Mouse (Mus musculus) C2C12 (cell line): ENCODE measurements at regions not wholly inside any gene's neighbourhood (a gene's known extent, or its start where the extent isn't known, plus 50 kb on each side); places are given as distances from the start of the nearest gene placed in this dataset.

ENCODE experiments used
- H3K27me3 ChIP-seq: one replicate; pipeline ENCODE4 v1.6.1; 2011; ENCODE audit not compliant: control insufficient read depth, insufficient read depth, insufficient read length
- H3K36me3 ChIP-seq: one replicate; pipeline ENCODE4 v1.6.1; 2011; ENCODE audit not compliant: control insufficient read depth, insufficient read depth
- H3K4me3 ChIP-seq: one replicate; pipeline ENCODE4 v1.5.1; 2011; ENCODE audit warnings: mild to moderate bottlenecking, control low read depth; ENCODE audit not compliant: poor library complexity, insufficient read depth, severe bottlenecking
- H3K79me2 ChIP-seq: one replicate; pipeline ENCODE4 v1.6.1; 2011; ENCODE audit not compliant: control insufficient read depth, insufficient read depth
- H3K79me3 ChIP-seq: one replicate; pipeline ENCODE4 v1.6.1; 2011; ENCODE audit warnings: low read depth, control low read depth
- H3ac ChIP-seq: one replicate; pipeline ENCODE3; 2011; ENCODE audit warnings: low read depth; ENCODE audit not compliant: control insufficient read depth, insufficient read length
- CEBPB ChIP-seq: IDR thresholded peaks from one replicate; pipeline ENCODE4 v1.6.1; 2011; ENCODE audit warnings: low read depth, mild to moderate bottlenecking, control low read depth, moderate library complexity
- CTCF ChIP-seq: IDR thresholded peaks from one replicate; pipeline ENCODE4 v1.5.1; 2011; ENCODE audit not compliant: control insufficient read depth, insufficient read depth, insufficient read length
- FOSL1 ChIP-seq: IDR thresholded peaks from one replicate; pipeline ENCODE4 v1.8.0; 2011; ENCODE audit warnings: mild to moderate bottlenecking, low read length; ENCODE audit not compliant: poor library complexity, insufficient read depth, severe bottlenecking
- MAX ChIP-seq: IDR thresholded peaks from one replicate; pipeline ENCODE4 v1.6.1; 2011; ENCODE audit warnings: mild to moderate bottlenecking, control low read depth
- MYOD1 ChIP-seq: IDR thresholded peaks from one replicate; pipeline ENCODE4 v1.6.1; 2011; ENCODE audit warnings: low read depth; ENCODE audit not compliant: control insufficient read depth, insufficient read length
- MYOG ChIP-seq: IDR thresholded peaks from one replicate; pipeline ENCODE4 v1.6.1; 2011; ENCODE audit not compliant: control insufficient read depth, insufficient read length; ENCODE audit errors: extremely low read depth
- USF1 ChIP-seq: IDR thresholded peaks from one replicate; pipeline ENCODE4 v1.6.1; 2011; ENCODE audit warnings: low read depth, mild to moderate bottlenecking, control low read depth, moderate library complexity

- Histone ChIP-seq H3K4me3 (no peak overlapping the region), H3K36me3 (no peaks in the 10 kb centered on the region), H3ac (no peak overlapping the region), H3K79me3 (no peaks in the 10 kb centered on the region), H3K79me2 (no peaks in the 10 kb centered on the region), H3K27me3 (no peaks in the 10 kb centered on the region)
- TF ChIP-seq MAX (no peak), MYOG (no peak), FOSL1 (no peak), CTCF (no peak), CEBPB (no peak), MYOD1 (no peak), USF1 (no peak)
Measured at GRCm38 (mm10) chr16:39102151-39102550, 209.7 kb downstream of the Igsf11 start.

GRCm38 (mm10) chr16:39103360-39104095 is 211.1 kb downstream of the Igsf11 start:
- Histone ChIP-seq H3K36me3 (no peaks in the 10 kb centered on the region), H3K79me2 (no peaks in the 10 kb centered on the region), H3K79me3 (no peaks in the 10 kb centered on the region), H3ac (no peak overlapping the region), H3K4me3 (no peak overlapping the region), H3K27me3 (no peaks in the 10 kb centered on the region)
- TF ChIP-seq USF1 (no peak), CTCF (no peak), MYOG (no peak), FOSL1 (no peak), MYOD1 (no peak), MAX (no peak), CEBPB (no peak)

GRCm38 (mm10) chr16:39109383-39110033 is 217.0 kb downstream of the Igsf11 start:
- H3K4me3 ChIP-seq: no peak overlapping the region
- no peaks in the 10 kb centered on the region for H3K79me2 ChIP-seq
- H3K79me3 ChIP-seq: no peaks in the 10 kb centered on the region
- no peaks in the 10 kb centered on the region for H3K36me3 ChIP-seq
- TF ChIP-seq CEBPB (no peak), CTCF (no peak), FOSL1 (no peak), MYOG (no peak), MYOD1 (no peak), MAX (no peak), USF1 (no peak)
- no peaks in the 10 kb centered on the region for H3K27me3 ChIP-seq
- no peak overlapping the region for H3ac ChIP-seq

- no peaks in the 10 kb centered on the region for H3K36me3 ChIP-seq
- no peaks in the 10 kb centered on the region for H3K27me3 ChIP-seq
- H3K79me3 ChIP-seq: no peaks in the 10 kb centered on the region
- TF ChIP-seq USF1 (no peak), CEBPB (no peak), CTCF (no peak), MAX (no peak), FOSL1 (no peak), MYOG (no peak), MYOD1 (no peak)
- no peak overlapping the region for H3ac ChIP-seq
- H3K79me2 ChIP-seq: no peaks in the 10 kb centered on the region
- H3K4me3 ChIP-seq: no peak overlapping the region
Measured at GRCm38 (mm10) chr16:39110089-39110488, 217.6 kb downstream of the Igsf11 start.

- TF ChIP-seq FOSL1: no peak
- TF ChIP-seq USF1: no peak
- no peak for TF ChIP-seq MYOG
- TF ChIP-seq MYOD1: no peak
- no peak for TF ChIP-seq MAX
- no peak for TF ChIP-seq CEBPB
- TF ChIP-seq CTCF: no peak
- Histone ChIP-seq H3K79me2 (no peaks in the 10 kb centered on the region), H3ac (no peak overlapping the region), H3K79me3 (no peaks in the 10 kb centered on the region), H3K4me3 (no peak overlapping the region), H3K27me3 (no peaks in the 10 kb centered on the region), H3K36me3 (no peaks in the 10 kb centered on the region)
Measured at GRCm38 (mm10) chr16:39118059-39118458, 225.6 kb downstream of the Igsf11 start.

GRCm38 (mm10) chr16:39119811-39120210 is 227.3 kb downstream of the Igsf11 start:
- Histone ChIP-seq H3K36me3 (no peaks in the 10 kb centered on the region), H3K79me2 (no peaks in the 10 kb centered on the region), H3K27me3 (no peaks in the 10 kb centered on the region), H3K79me3 (no peaks in the 10 kb centered on the region), H3K4me3 (no peak overlapping the region), H3ac (no peak overlapping the region)
- TF ChIP-seq FOSL1 (no peak), MYOD1 (no peak), CTCF (no peak), USF1 (no peak), CEBPB (no peak), MAX (no peak), MYOG (no peak)
